Mouse (Mus musculus) cerebellum, adult (tissue): ENCODE data around the gene Kdm2a.

Experiments used
- ATAC-seq: cut with Nextera tagmentation; 2 replicates; pipeline ENCODE4 v1.9.2; 2017; ENCODE audit warnings: mild to moderate bottlenecking, moderate library complexity, mixed read lengths; ENCODE audit not compliant: insufficient number of reproducible peaks, low FRiP score, low TSS enrichment

Gene Kdm2a

GRCm38 (mm10) chr19:4300852-4301734 is 97.0 kb downstream of the Kdm2a start:
- ATAC-seq: no peak

GRCm38 (mm10) chr19:4300271-4300704 is 97.8 kb downstream of the Kdm2a start:
- ATAC-seq: no peak

GRCm38 (mm10) chr19:4299574-4300270 is 98.4 kb downstream of the Kdm2a start:
- no peak for ATAC-seq

GRCm38 (mm10) chr19:4299126-4299525 is 99.0 kb downstream of the Kdm2a start:
- no peak for ATAC-seq

GRCm38 (mm10) chr19:4298322-4299121 is 99.6 kb downstream of the Kdm2a start:
- no peak for ATAC-seq

- ATAC-seq: no peak
Measured at GRCm38 (mm10) chr19:4297851-4298250, 100.2 kb downstream of the Kdm2a start.

- no peak for ATAC-seq
Measured at GRCm38 (mm10) chr19:4296611-4297010, 101.5 kb downstream of the Kdm2a start.

- ATAC-seq: no peak
Measured at GRCm38 (mm10) chr19:4295391-4295790, 102.7 kb downstream of the Kdm2a start.

GRCm38 (mm10) chr19:4294381-4295097 is 103.5 kb downstream of the Kdm2a start:
- ATAC-seq: no peak

- ATAC-seq: no peak
Measured at GRCm38 (mm10) chr19:4291161-4291560, 106.9 kb downstream of the Kdm2a start.

- no peak for ATAC-seq
Measured at GRCm38 (mm10) chr19:4290749-4291148, 107.3 kb downstream of the Kdm2a start.

- ATAC-seq: no peak
Measured at GRCm38 (mm10) chr19:4283653-4284052, 114.4 kb downstream of the Kdm2a start.

GRCm38 (mm10) chr19:4282898-4283553 is 115.1 kb downstream of the Kdm2a start, which contains the start of gene Ankrd13d:
Gene Ankrd13d (minus strand): TSS chr19:4283137.
- ATAC-seq: peak; percentile 62; the same call in 1 of the 2 replicates

GRCm38 (mm10) chr19:4280425-4280824 is 117.7 kb downstream of the Kdm2a start:
- no peak for ATAC-seq

- no peak for ATAC-seq
Measured at GRCm38 (mm10) chr19:4279487-4279886, 118.6 kb downstream of the Kdm2a start.

GRCm38 (mm10) chr19:4270972-4271371 is 127.1 kb downstream of the Kdm2a start:
- ATAC-seq: no peak

- no peak for ATAC-seq
Measured at GRCm38 (mm10) chr19:4270187-4270586, 127.9 kb downstream of the Kdm2a start.

- peak; percentile 78 for ATAC-seq
Measured at GRCm38 (mm10) chr19:4268566-4269361, 129.3 kb downstream of the Kdm2a start, which contains the start of gene Ssh3. Gene Ssh3 (minus strand): TSS chr19:4269180.

- ATAC-seq: no peak
Measured at GRCm38 (mm10) chr19:4265956-4266355, 132.1 kb downstream of the Kdm2a start.
